Mouse (Mus musculus) hindbrain, embryonic 16.5 days (tissue): Measurements from ENCODE around the gene Lcn10. TPM values are rescaled to one million over a fixed set of nuclear protein-coding genes. Genes with fewer than 3 reads are reported as not detected.

Experiments used
- ATAC-seq: fragments of 200-750 bp; cut with Nextera tagmentation; 2 replicates; pipeline ENCODE4 v1.8.0; 2017; ENCODE audit warnings: moderate TSS enrichment, moderate library complexity
- H3K27ac ChIP-seq: fragments of 300-500 bp; sonication (generic); 2 replicates; pipeline ENCODE4 v1.5.1; 2014; ENCODE audit warnings: low read depth, mild to moderate bottlenecking, control low read depth, low read length, moderate library complexity
- H3K27me3 ChIP-seq: fragments of 300-500 bp; sonication (generic); replicated peaks from 2 replicates; pipeline ENCODE4 v1.6.1; 2014; ENCODE audit warnings: low read length; ENCODE audit not compliant: control insufficient read depth, insufficient read depth
- H3K36me3 ChIP-seq: fragments of 300-500 bp; sonication (generic); 2 replicates; pipeline ENCODE4 v1.6.1; 2014; ENCODE audit warnings: mild to moderate bottlenecking, low read length, moderate library complexity, mixed read lengths; ENCODE audit not compliant: control insufficient read depth, insufficient read depth
- H3K4me1 ChIP-seq: fragments of 300-500 bp; sonication (generic); 2 replicates; pipeline ENCODE4 v1.6.1; 2014; ENCODE audit warnings: low read depth, low read length; ENCODE audit not compliant: control insufficient read depth, insufficient read depth
- H3K4me2 ChIP-seq: fragments of 300-500 bp; sonication (generic); 2 replicates; pipeline ENCODE4 v1.6.1; 2014; ENCODE audit warnings: mild to moderate bottlenecking, low read length, control low read depth, moderate library complexity
- H3K4me3 ChIP-seq: fragments of 300-500 bp; sonication (generic); 2 replicates; pipeline ENCODE4 v1.5.1; 2014; ENCODE audit warnings: mild to moderate bottlenecking, low read length, control low read depth, moderate library complexity
- H3K9ac ChIP-seq: fragments of 300-500 bp; sonication (generic); 2 replicates; pipeline ENCODE4 v1.6.1; 2014; ENCODE audit warnings: low read depth, mild to moderate bottlenecking, control low read depth, low read length, moderate library complexity
- H3K9me3 ChIP-seq: fragments of 300-500 bp; sonication (generic); 2 replicates; pipeline ENCODE4 v1.6.1; 2014; ENCODE audit warnings: mild to moderate bottlenecking, low read length, moderate library complexity; ENCODE audit not compliant: control insufficient read depth
- WGBS: fragments of 180-500 bp; shearing (Covaris S2); extraction: QIAGEN DNeasy Blood & Tissue Kit; methylation state at CpG from one replicate; pipeline ENCODE4 v1.1.7; 2014; 5-methylcytosine and 5-hydroxymethylcytosine counted together
- polyA plus RNA-seq: library from polyadenylated mRNA; unstranded; fragments of >200 nt; fragmentation: Nextera tagmentation; extraction: Ambion mirVana; gene quantifications from 2 replicates; pipeline ENCODE4 v1.2.1, GENCODE M21; 2015

Gene Lcn10
- polyA plus RNA-seq, 1 experiment from 2014 or later, result not detected

GRCm38 (mm10) chr2:25733199-25733930, 50.8 kb downstream of the Lcn10 start:
- Histone ChIP-seq H3K9me3 (0 out of 2 replicates have a peak, but pooled peaks cover 3% of the 10 kb centered on the region), H3K27ac (no peak overlapping the region), H3K27me3 (no peaks in the 10 kb centered on the region), H3K9ac (no peak overlapping the region), H3K4me2 (no peak overlapping the region), H3K36me3 (no peaks in the 10 kb centered on the region), H3K4me3 (no peak overlapping the region), H3K4me1 (no peaks in the 10 kb centered on the region)
- no peak for ATAC-seq
- 69% methylated on average over 2 of the region's 2 CpGs for WGBS

Other genes starting within 250 kb of the Lcn10 start
- 3.4 and 4.1 TPM in 2 replicates for gene Clic3, start 225.9 kb upstream of the Lcn10 start, polyA plus RNA-seq
- 117 and 134 TPM in 2 replicates for gene Paxx, start 221.6 kb upstream of the Lcn10 start, polyA plus RNA-seq
- 904 and 1,173 TPM in 2 replicates for gene Ptgds, start 212.7 kb upstream of the Lcn10 start, polyA plus RNA-seq
- gene Lcn12, start 188.8 kb upstream of the Lcn10 start, polyA plus RNA-seq, result not detected in 2 replicates
- gene Fbxw5, start 182.0 kb upstream of the Lcn10 start, polyA plus RNA-seq, result 136 and 153 TPM in 2 replicates
- gene C8g, start 181.0 kb upstream of the Lcn10 start, polyA plus RNA-seq, result 6.1 and 6.6 TPM in 2 replicates
- gene Traf2, start 135.8 kb upstream of the Lcn10 start, polyA plus RNA-seq, result 16.8 and 17.8 TPM in 2 replicates
- gene Edf1, start 124.9 kb upstream of the Lcn10 start, polyA plus RNA-seq, result 384 and 413 TPM in 2 replicates
- 1.8 and 3.7 TPM in 2 replicates for gene Mamdc4, start 107.9 kb upstream of the Lcn10 start, polyA plus RNA-seq
- 164 and 178 TPM in 2 replicates for gene Phpt1, start 107.5 kb upstream of the Lcn10 start, polyA plus RNA-seq
- gene Ajm1, start 101.0 kb upstream of the Lcn10 start, polyA plus RNA-seq, result 12.0 and 15.1 TPM in 2 replicates
- 65.3 and 71.8 TPM in 2 replicates for gene Rabl6, start 74.2 kb upstream of the Lcn10 start, polyA plus RNA-seq
- gene Ccdc183, start 65.0 kb upstream of the Lcn10 start, polyA plus RNA-seq, result 0.13 and 0.34 TPM in 2 replicates
- 54.6 and 66.8 TPM in 2 replicates for gene Tmem141, start 60.7 kb upstream of the Lcn10 start, polyA plus RNA-seq
- gene Fcna, start 54.7 kb upstream of the Lcn10 start, polyA plus RNA-seq, result 4.6 and 4.8 TPM in 2 replicates
- not detected in 2 replicates for gene Lcn8, start 29.6 kb upstream of the Lcn10 start, polyA plus RNA-seq
- not detected in 2 replicates for gene Lcn5, start 24.8 kb upstream of the Lcn10 start, polyA plus RNA-seq
- gene Lcn6, start 5.9 kb upstream of the Lcn10 start, polyA plus RNA-seq, result not detected in 2 replicates
- gene Obp2a, start 17.3 kb downstream of the Lcn10 start, polyA plus RNA-seq, result not detected in 2 replicates
- 164 and 182 TPM in 2 replicates for gene Bmyc, start 24.0 kb downstream of the Lcn10 start, polyA plus RNA-seq
- gene Obp2b, start 54.3 kb downstream of the Lcn10 start, polyA plus RNA-seq, result not detected in 2 replicates
- not detected in 2 replicates for gene Lcn3, start 82.8 kb downstream of the Lcn10 start, polyA plus RNA-seq
- not detected in 2 replicates for gene Lcn11, start 94.3 kb downstream of the Lcn10 start, polyA plus RNA-seq
- not detected in 2 replicates for gene Gm13539, start 99.5 kb downstream of the Lcn10 start, polyA plus RNA-seq
- gene Glt6d1, start 133.1 kb downstream of the Lcn10 start, polyA plus RNA-seq, result not detected in 2 replicates
- not detected in 2 replicates for gene Lcn9, start 140.4 kb downstream of the Lcn10 start, polyA plus RNA-seq
- gene Sohlh1, start 164.5 kb downstream of the Lcn10 start, polyA plus RNA-seq, result not detected in 2 replicates
- gene Kcnt1, start 181.0 kb downstream of the Lcn10 start, polyA plus RNA-seq, result 21.2 and 27.4 TPM in 2 replicates